Mouse (Mus musculus) heart, embryonic 11.5 days (tissue): ENCODE measurements around the gene Nudt14. TPM values are rescaled to one million over a fixed set of nuclear protein-coding genes. Genes with fewer than 3 reads are reported as not detected.

Experiments used
- ATAC-seq: fragments of 200-750 bp; cut with Nextera tagmentation; replicated peaks from 2 replicates; pipeline ENCODE4 v1.8.0; 2017; ENCODE audit warnings: moderate library complexity; ENCODE audit not compliant: insufficient number of reproducible peaks, low FRiP score, low TSS enrichment
- H3K27ac ChIP-seq: fragments of 300-500 bp; sonication (generic); 2 replicates; pipeline ENCODE4 v1.5.1; 2014; ENCODE audit warnings: mild to moderate bottlenecking, low read depth, low read length
- H3K27me3 ChIP-seq: fragments of 300-500 bp; sonication (generic); 2 replicates; pipeline ENCODE4 v1.6.1; 2014; ENCODE audit warnings: mild to moderate bottlenecking, low read length, mixed read lengths; ENCODE audit not compliant: control insufficient read depth, insufficient read depth
- H3K36me3 ChIP-seq: fragments of 300-500 bp; sonication (generic); 2 replicates; pipeline ENCODE4 v1.6.1; 2014; ENCODE audit warnings: mild to moderate bottlenecking, low read length, moderate library complexity, mixed read lengths; ENCODE audit not compliant: control insufficient read depth, insufficient read depth
- H3K4me1 ChIP-seq: fragments of 300-500 bp; sonication (generic); 2 replicates; pipeline ENCODE4 v1.6.1; 2014; ENCODE audit warnings: low read length; ENCODE audit not compliant: control insufficient read depth, insufficient read depth
- H3K4me2 ChIP-seq: fragments of 300-500 bp; sonication (generic); 2 replicates; pipeline ENCODE4 v1.6.1; 2014; ENCODE audit warnings: mild to moderate bottlenecking, moderate library complexity
- H3K4me3 ChIP-seq: fragments of 300-500 bp; sonication (generic); 2 replicates; pipeline ENCODE4 v1.5.1; 2014; ENCODE audit warnings: low read depth, low read length
- H3K9ac ChIP-seq: fragments of 300-500 bp; sonication (generic); 2 replicates; pipeline ENCODE4 v1.6.1; 2014; ENCODE audit warnings: mild to moderate bottlenecking, low read depth, low read length, moderate library complexity
- H3K9me3 ChIP-seq: fragments of 300-500 bp; sonication (generic); replicated peaks from 2 replicates; pipeline ENCODE4 v1.6.1; 2016; ENCODE audit warnings: low read length; ENCODE audit not compliant: control insufficient read depth
- WGBS: fragments of 180-500 bp; shearing (Covaris S2); extraction: QIAGEN DNeasy Blood & Tissue Kit; methylation state at CpG from one replicate; pipeline ENCODE4 v1.1.7; 2014; ENCODE audit not compliant: insufficient replicate concordance; 5-methylcytosine and 5-hydroxymethylcytosine counted together
- microRNA-seq: library from miRNA; unstranded; fragments of <30 nt; microRNA quantifications from one replicate; pipeline ENCODE4, GENCODE M21; 2016; ENCODE audit warnings: borderline number of aligned reads
- polyA plus RNA-seq: library from polyadenylated mRNA; unstranded; fragments of >200 nt; fragmentation: Nextera tagmentation; extraction: Ambion mirVana; gene quantifications from 2 replicates; pipeline ENCODE4 v1.2.1, GENCODE M21; 2014

Gene Nudt14
- polyA plus RNA-seq, 1 experiment from 2014 or later = 50.7 TPM

GRCm38 (mm10) chr12:112897522-112898212 lies 44.3 kb downstream of the Nudt14 start:
- H3K4me3 ChIP-seq = no peak overlapping the region
- H3K4me2 ChIP-seq = peak overlapping the region; percentile 52
- H3K9ac ChIP-seq = no peak overlapping the region
- H3K9me3 ChIP-seq = no peaks in the 10 kb centered on the region
- no peak overlapping the region for H3K27ac ChIP-seq
- WGBS = 39% methylated on average over 16 of the region's 16 CpGs
- no peaks in the 10 kb centered on the region for H3K36me3 ChIP-seq
- H3K4me1 ChIP-seq = peaks cover 17% of the 10 kb centered on the region
- peaks cover 5% of the 10 kb centered on the region; the same call in 1 of the 2 replicates for H3K27me3 ChIP-seq
- peak; percentile 45; the same call in 1 of the 2 replicates for ATAC-seq

- no peaks in the 10 kb centered on the region for H3K36me3 ChIP-seq
- peak overlapping the region; percentile 8; the same call in 1 of the 2 replicates for H3K27ac ChIP-seq
- no peak overlapping the region for H3K9ac ChIP-seq
- no peaks in the 10 kb centered on the region for H3K9me3 ChIP-seq
- H3K27me3 ChIP-seq = peaks cover 5% of the 10 kb centered on the region; the same call in 1 of the 2 replicates
- no peak overlapping the region for H3K4me3 ChIP-seq
- peaks cover 17% of the 10 kb centered on the region for H3K4me1 ChIP-seq
- peak overlapping the region; percentile 16 for H3K4me2 ChIP-seq
- ATAC-seq = no peak
- 52% methylated on average over 4 of the region's 4 CpGs for WGBS
Measured at GRCm38 (mm10) chr12:112894969-112895368, 47.0 kb downstream of the Nudt14 start.

GRCm38 (mm10) chr12:112894303-112894884 lies 47.5 kb downstream of the Nudt14 start:
- WGBS = 64% methylated on average over 11 of the region's 11 CpGs
- Histone ChIP-seq H3K9me3 (no peaks in the 10 kb centered on the region), H3K4me3 (no peak overlapping the region), H3K27me3 (peaks cover 5% of the 10 kb centered on the region; the same call in 1 of the 2 replicates), H3K4me2 (no peak overlapping the region), H3K9ac (no peak overlapping the region), H3K36me3 (no peaks in the 10 kb centered on the region), H3K27ac (no peak overlapping the region), H3K4me1 (peaks cover 17% of the 10 kb centered on the region)
- no peak for ATAC-seq

- Histone ChIP-seq H3K4me1 (no peaks in the 10 kb centered on the region), H3K4me2 (no peak overlapping the region), H3K9ac (no peak overlapping the region), H3K27ac (no peak overlapping the region), H3K9me3 (no peaks in the 10 kb centered on the region; the same call in 1 of the 2 replicates), H3K4me3 (no peak overlapping the region), H3K27me3 (peaks cover 8% of the 10 kb centered on the region), H3K36me3 (no peaks in the 10 kb centered on the region)
- ATAC-seq = no peak
- WGBS = 63% methylated on average over 7 of the region's 7 CpGs
Measured at GRCm38 (mm10) chr12:112885465-112885864, 56.5 kb downstream of the Nudt14 start.

Small RNAs within 50 kb of the gene (microRNA-seq; reads per million reads assigned to microRNA genes)
- 0.34 reads per million for gene Mir6941

Other genes with a start within 250 kb of the Nudt14 start
- gene Cep170b, start 221.7 kb downstream of the Nudt14 start, polyA plus RNA-seq = 2.6 and 3.1 TPM in 2 replicates
- 1.5 and 1.7 TPM in 2 replicates for gene Pld4, start 181.5 kb downstream of the Nudt14 start, polyA plus RNA-seq
- gene Ahnak2, start 139.5 kb downstream of the Nudt14 start, polyA plus RNA-seq = 0.63 and 0.79 TPM in 2 replicates
- gene Clba1, start 133.2 kb downstream of the Nudt14 start, polyA plus RNA-seq = 11.5 and 13.0 TPM in 2 replicates
- gene Cdca4, start 112.7 kb downstream of the Nudt14 start, polyA plus RNA-seq = 61.5 and 62.8 TPM in 2 replicates
- gene Gpr132, start 73.9 kb downstream of the Nudt14 start, polyA plus RNA-seq = 0.19 TPM in 1 of 2 replicates, not detected in the other
- 1.5 and 2.2 TPM in 2 replicates for gene Jag2, start 12.3 kb downstream of the Nudt14 start, polyA plus RNA-seq
- gene Btbd6, start 34.4 kb upstream of the Nudt14 start, polyA plus RNA-seq = 18.9 and 22.5 TPM in 2 replicates
- gene Brf1, start 58.6 kb upstream of the Nudt14 start, polyA plus RNA-seq = 33.7 and 39.5 TPM in 2 replicates
- 7.3 and 11.3 TPM in 2 replicates for gene Pacs2, start 72.4 kb upstream of the Nudt14 start, polyA plus RNA-seq
- 0.16 TPM in 1 of 2 replicates, not detected in the other for gene Tex22, start 132.4 kb upstream of the Nudt14 start, polyA plus RNA-seq
- 12.3 and 14.7 TPM in 2 replicates for gene Mta1, start 156.2 kb upstream of the Nudt14 start, polyA plus RNA-seq
- gene Crip2, start 198.1 kb upstream of the Nudt14 start, polyA plus RNA-seq = 1,118 and 1,169 TPM in 2 replicates
- gene Crip1, start 204.2 kb upstream of the Nudt14 start, polyA plus RNA-seq = 525 and 533 TPM in 2 replicates
- 15.8 and 16.6 TPM in 2 replicates for gene Tedc1, start 214.3 kb upstream of the Nudt14 start, polyA plus RNA-seq
- gene Tmem121, start 243.8 kb upstream of the Nudt14 start, polyA plus RNA-seq = 1.00 and 1.5 TPM in 2 replicates